Mouse (Mus musculus): Measurements from ENCODE around the gene 2310030G06Rik. TPM values are rescaled to one million over a fixed set of nuclear protein-coding genes. Genes with fewer than 3 reads are reported as not detected.
A peak's percentile ranks its signal among the peaks of the same experiment; 100 is the strongest.

The 2310030G06Rik gene
- polyA plus RNA-seq, 1 experiment from 2014 or later = 3.4 TPM

- ATAC-seq (replicated peaks; ENCODE audit: insufficient number of reproducible peaks, low FRiP score, low TSS enrichment, low read depth) = no peak
Observed at GRCm38 (mm10) chr9:50752054-50752602, 5.8 kb upstream of the 2310030G06Rik start, which contains the start of gene Hspb2. TSS of gene Hspb2 (minus strand) at chr9:50752354.

GRCm38 (mm10) chr9:50751323-50751722, 5.0 kb upstream of the 2310030G06Rik start, which contains the start of gene Cryab:
TSS of gene Cryab (plus strand) at chr9:50751325.
- ATAC-seq (replicated peaks; ENCODE audit: insufficient number of reproducible peaks, low FRiP score, low TSS enrichment, low read depth) (no peak), DNase-seq (ENCODE audit: low spot score) (no peak)
- H3K27ac ChIP-seq (replicated peaks; ENCODE audit: low read depth, low read length) = no peak within 1 kb of the TSS
- no peaks in the 10 kb centered on the region for H3K36me3 ChIP-seq (replicated peaks; ENCODE audit: control insufficient read depth, insufficient read depth, low read depth, low read length)
- no peak within 1 kb of the TSS; the same call in 1 of the 2 replicates for H3K4me2 ChIP-seq (ENCODE audit: low read depth, low read length)
- no peaks in the 10 kb centered on the region for H3K9me3 ChIP-seq (replicated peaks; ENCODE audit: control insufficient read depth, low read length)
- no peak within 1 kb of the TSS for H3K4me3 ChIP-seq (ENCODE audit: low read depth, low read length)
- no peaks in the 10 kb centered on the region for H3K4me1 ChIP-seq (ENCODE audit: control insufficient read depth, insufficient read depth, low read length)
- 73% methylated on average over 22 of the region's 22 CpGs for WGBS
- H3K9ac ChIP-seq (replicated peaks; ENCODE audit: low read length) = no peak within 1 kb of the TSS
- H3K27me3 ChIP-seq (ENCODE audit: control insufficient read depth, insufficient read depth, low read length) = 0 out of 2 replicates have a peak, but pooled peaks cover 2% of the 10 kb centered on the region

More at GRCm38 (mm10) chr9:50752054-50752602, 5.8 kb upstream of the 2310030G06Rik start, which contains the start of gene Hspb2:
- DNase-seq (ENCODE audit: low spot score) = no peak
- 65% methylated on average over 14 of the region's 14 CpGs for WGBS
- no peaks in the 10 kb centered on the region for H3K9me3 ChIP-seq (replicated peaks; ENCODE audit: control insufficient read depth, low read length)
- no peak within 1 kb of the TSS for H3K9ac ChIP-seq (replicated peaks; ENCODE audit: low read length)
- no peak within 1 kb of the TSS; the same call in 1 of the 2 replicates for H3K4me2 ChIP-seq (ENCODE audit: low read depth, low read length)
- H3K4me1 ChIP-seq (ENCODE audit: control insufficient read depth, insufficient read depth, low read length) = no peaks in the 10 kb centered on the region
- H3K27me3 ChIP-seq (ENCODE audit: control insufficient read depth, insufficient read depth, low read length) = 0 out of 2 replicates have a peak, but pooled peaks cover under 1% of the 10 kb centered on the region
- no peaks in the 10 kb centered on the region for H3K36me3 ChIP-seq (replicated peaks; ENCODE audit: control insufficient read depth, insufficient read depth, low read depth, low read length)
- H3K4me3 ChIP-seq (ENCODE audit: low read depth, low read length) = no peak within 1 kb of the TSS
- H3K27ac ChIP-seq (replicated peaks; ENCODE audit: low read depth, low read length) = no peak within 1 kb of the TSS

GRCm38 (mm10) chr9:50750706-50751105, 4.4 kb upstream of the 2310030G06Rik start:
- H3K9ac ChIP-seq (replicated peaks; ENCODE audit: low read length) = no peak overlapping the region
- no peak overlapping the region for H3K4me2 ChIP-seq (ENCODE audit: low read depth, low read length)
- H3K9me3 ChIP-seq (replicated peaks; ENCODE audit: control insufficient read depth, low read length) = no peaks in the 10 kb centered on the region
- H3K27ac ChIP-seq (replicated peaks; ENCODE audit: low read depth, low read length) = no peak overlapping the region
- H3K4me1 ChIP-seq (ENCODE audit: control insufficient read depth, insufficient read depth, low read length) = peaks cover 2% of the 10 kb centered on the region; the same call in 1 of the 2 replicates
- ATAC-seq (replicated peaks; ENCODE audit: insufficient number of reproducible peaks, low FRiP score, low TSS enrichment, low read depth) = no peak
- 44% methylated on average over 6 of the region's 6 CpGs for WGBS
- H3K27me3 ChIP-seq (ENCODE audit: control insufficient read depth, insufficient read depth, low read length) = 0 out of 2 replicates have a peak, but pooled peaks cover 2% of the 10 kb centered on the region
- H3K4me3 ChIP-seq (ENCODE audit: low read depth, low read length) = no peak overlapping the region
- no peak for DNase-seq (ENCODE audit: low spot score)
- H3K36me3 ChIP-seq (replicated peaks; ENCODE audit: control insufficient read depth, insufficient read depth, low read depth, low read length) = no peaks in the 10 kb centered on the region

DNA sequence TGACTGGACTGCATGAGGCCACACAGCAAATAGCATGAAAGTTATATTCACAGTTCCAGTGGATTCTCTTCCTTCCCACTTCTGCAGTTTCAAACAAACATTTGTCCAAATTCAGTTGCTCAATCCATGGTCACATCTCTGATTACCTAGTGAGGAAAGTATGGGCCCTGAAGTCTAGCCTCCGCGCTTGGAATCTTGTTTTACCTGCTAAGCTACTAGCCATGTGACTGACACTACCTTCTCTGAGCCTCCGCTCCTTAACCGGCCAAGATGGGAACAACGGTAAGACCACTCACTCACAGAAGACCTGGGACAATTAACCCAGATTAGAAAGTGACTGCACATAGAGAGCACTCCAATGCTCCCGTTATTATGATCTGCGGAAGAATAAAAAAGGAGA, 530 bp downstream of the 2310030G06Rik start:
- Histone ChIP-seq H3K36me3 (replicated peaks; ENCODE audit: control insufficient read depth, insufficient read depth, low read depth, low read length) (no peaks in the 10 kb centered on the region), H3K27me3 (ENCODE audit: control insufficient read depth, insufficient read depth, low read length) (0 out of 2 replicates have a peak, but pooled peaks cover 2% of the 10 kb centered on the region), H3K9ac (replicated peaks; ENCODE audit: low read length) (peak overlapping the region; percentile 42; the same call in 1 of the 2 replicates), H3K4me3 (ENCODE audit: low read depth, low read length) (peak overlapping the region; percentile 25), H3K4me1 (ENCODE audit: control insufficient read depth, insufficient read depth, low read length) (peaks cover 2% of the 10 kb centered on the region; the same call in 1 of the 2 replicates), H3K27ac (replicated peaks; ENCODE audit: low read depth, low read length) (no peak overlapping the region), H3K9me3 (replicated peaks; ENCODE audit: control insufficient read depth, low read length) (no peaks in the 10 kb centered on the region), H3K4me2 (ENCODE audit: low read depth, low read length) (peak overlapping the region; percentile 58)
- WGBS = 11% methylated on average over 7 of the region's 7 CpGs
- peak; percentile 35 for DNase-seq (ENCODE audit: low spot score)
- no peak for ATAC-seq (replicated peaks; ENCODE audit: insufficient number of reproducible peaks, low FRiP score, low TSS enrichment, low read depth)

DNA sequence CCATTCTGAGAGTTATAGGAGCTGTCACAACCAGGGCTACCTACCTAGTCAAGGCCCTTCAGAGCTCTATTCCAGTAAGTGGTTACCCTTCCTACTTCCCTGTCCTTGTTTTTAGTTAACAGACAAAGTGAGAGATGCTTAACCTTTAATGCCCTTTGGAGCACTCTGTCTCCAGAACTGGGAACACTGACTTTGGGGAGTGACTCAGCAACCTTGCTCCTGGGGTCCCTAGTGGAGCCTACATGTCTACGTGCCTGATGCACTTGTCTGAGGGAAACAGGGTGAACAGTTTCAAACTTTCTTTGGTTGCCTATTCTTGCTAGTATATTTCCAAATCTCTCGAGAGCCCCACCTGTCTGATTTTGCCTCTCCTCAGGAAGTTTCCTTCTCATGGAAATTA, 3.6 kb downstream of the 2310030G06Rik start:
- Histone ChIP-seq H3K9me3 (replicated peaks; ENCODE audit: control insufficient read depth, low read length) (no peaks in the 10 kb centered on the region), H3K27ac (replicated peaks; ENCODE audit: low read depth, low read length) (no peak overlapping the region), H3K36me3 (replicated peaks; ENCODE audit: control insufficient read depth, insufficient read depth, low read depth, low read length) (no peaks in the 10 kb centered on the region), H3K4me2 (ENCODE audit: low read depth, low read length) (no peak overlapping the region), H3K4me3 (ENCODE audit: low read depth, low read length) (no peak overlapping the region), H3K4me1 (ENCODE audit: control insufficient read depth, insufficient read depth, low read length) (peaks cover 2% of the 10 kb centered on the region; the same call in 1 of the 2 replicates), H3K27me3 (ENCODE audit: control insufficient read depth, insufficient read depth, low read length) (0 out of 2 replicates have a peak, but pooled peaks cover 2% of the 10 kb centered on the region), H3K9ac (replicated peaks; ENCODE audit: low read length) (no peak overlapping the region)
- 74% methylated on average over 2 of the region's 2 CpGs for WGBS
- ATAC-seq (replicated peaks; ENCODE audit: insufficient number of reproducible peaks, low FRiP score, low TSS enrichment, low read depth) (no peak), DNase-seq (ENCODE audit: low spot score) (no peak)

GRCm38 (mm10) chr9:50742261-50742660, 4.1 kb downstream of the 2310030G06Rik start:
- H3K4me3 ChIP-seq (ENCODE audit: low read depth, low read length) = no peak overlapping the region
- H3K4me2 ChIP-seq (ENCODE audit: low read depth, low read length) = no peak overlapping the region
- no peaks in the 10 kb centered on the region for H3K36me3 ChIP-seq (replicated peaks; ENCODE audit: control insufficient read depth, insufficient read depth, low read depth, low read length)
- H3K27ac ChIP-seq (replicated peaks; ENCODE audit: low read depth, low read length) = no peak overlapping the region
- H3K9me3 ChIP-seq (replicated peaks; ENCODE audit: control insufficient read depth, low read length) = no peaks in the 10 kb centered on the region
- H3K27me3 ChIP-seq (ENCODE audit: control insufficient read depth, insufficient read depth, low read length) = 0 out of 2 replicates have a peak, but pooled peaks cover 2% of the 10 kb centered on the region
- H3K9ac ChIP-seq (replicated peaks; ENCODE audit: low read length) = no peak overlapping the region
- H3K4me1 ChIP-seq (ENCODE audit: control insufficient read depth, insufficient read depth, low read length) = peaks cover 2% of the 10 kb centered on the region; the same call in 1 of the 2 replicates
- ATAC-seq (replicated peaks; ENCODE audit: insufficient number of reproducible peaks, low FRiP score, low TSS enrichment, low read depth) = no peak
- WGBS = 83% methylated on average over 3 of the region's 3 CpGs
- DNase-seq (ENCODE audit: low spot score) = no peak

GRCm38 (mm10) chr9:50740867-50741784, 5.2 kb downstream of the 2310030G06Rik start:
- WGBS = 82% methylated on average over 14 of the region's 14 CpGs
- DNase-seq (ENCODE audit: low spot score) (no peak), ATAC-seq (replicated peaks; ENCODE audit: insufficient number of reproducible peaks, low FRiP score, low TSS enrichment, low read depth) (no peak)
- H3K36me3 ChIP-seq (replicated peaks; ENCODE audit: control insufficient read depth, insufficient read depth, low read depth, low read length) = no peaks in the 10 kb centered on the region
- H3K9me3 ChIP-seq (replicated peaks; ENCODE audit: control insufficient read depth, low read length) = no peaks in the 10 kb centered on the region
- H3K9ac ChIP-seq (replicated peaks; ENCODE audit: low read length) = no peak overlapping the region
- peaks cover under 1% of the 10 kb centered on the region; the same call in 1 of the 2 replicates for H3K4me1 ChIP-seq (ENCODE audit: control insufficient read depth, insufficient read depth, low read length)
- no peak overlapping the region for H3K4me3 ChIP-seq (ENCODE audit: low read depth, low read length)
- H3K4me2 ChIP-seq (ENCODE audit: low read depth, low read length) = no peak overlapping the region
- no peak overlapping the region for H3K27ac ChIP-seq (replicated peaks; ENCODE audit: low read depth, low read length)
- no peaks in the 10 kb centered on the region for H3K27me3 ChIP-seq (ENCODE audit: control insufficient read depth, insufficient read depth, low read length)

Measured in embryonic facial prominence, embryonic 11.5 days (tissue).